Comparison of ENCODE assay signal across 21 mouse cellular contexts in the genomic region with DNA sequence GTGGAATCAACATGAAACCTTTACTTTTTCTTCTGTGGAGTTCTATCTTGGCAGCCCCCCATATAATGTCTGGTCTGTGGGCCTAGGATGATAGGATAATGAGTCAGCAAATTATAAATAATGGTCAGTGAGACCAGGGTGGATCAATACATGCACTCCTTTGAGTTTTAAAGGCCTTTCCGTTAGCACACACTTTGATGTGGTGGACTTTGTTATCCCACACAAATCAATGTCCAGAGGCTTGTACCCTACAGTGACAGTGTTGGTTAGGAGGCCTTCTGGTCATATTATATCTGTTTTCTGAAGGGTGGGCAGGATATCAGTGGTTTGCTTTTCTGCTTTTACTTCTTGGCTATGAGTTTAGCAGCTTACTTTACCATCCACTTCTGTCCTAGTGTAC.
DNase-seq lines count a peak whose midpoint lies in the region; ATAC-seq and TF ChIP-seq lines count a peak whose summit lies in the region.
"Had no signal": no experiment of that assay in that cellular context is flagged by ENCODE, and none has a peak within 500 bp of the region (broad histone marks: within the 10 kb centered on the region; RNA-seq: fewer than 3 reads in every experiment).

No protein-coding gene starts in this region.

- H3K27ac ChIP-seq in liver, adult 2 months (replicated peaks; ENCODE audit: insufficient read depth, low read depth, low read length), result no peak overlapping the region
- H3K27ac ChIP-seq in liver, embryonic 12.5 days, result no peak overlapping the region
- no peak overlapping the region for H3K27ac ChIP-seq in liver, embryonic 11.5 days (ENCODE audit: low read depth, low read length)
- H3K27ac ChIP-seq in liver, postnatal 0 days (ENCODE audit: low read depth), result no peak overlapping the region

- H3K4me1 ChIP-seq in liver, adult 2 months (ENCODE audit: control insufficient read depth, insufficient read depth, low read length), result no peaks in the 10 kb centered on the region
- no peaks in the 10 kb centered on the region for H3K4me1 ChIP-seq in liver, embryonic 12.5 days
- no peaks in the 10 kb centered on the region for H3K4me1 ChIP-seq in liver, embryonic 11.5 days (replicated peaks; ENCODE audit: control insufficient read depth, insufficient read depth, low read length)
- no peaks in the 10 kb centered on the region for H3K4me1 ChIP-seq in liver, postnatal 0 days (ENCODE audit: insufficient read depth)

- no peaks in the 10 kb centered on the region for H3K27me3 ChIP-seq in liver, adult 2 months (ENCODE audit: control insufficient read depth, insufficient read depth, low read length)
- H3K27me3 ChIP-seq in liver, embryonic 12.5 days (replicated peaks), result no peaks in the 10 kb centered on the region
- H3K27me3 ChIP-seq in liver, embryonic 11.5 days (replicated peaks; ENCODE audit: control insufficient read depth, insufficient read depth, low read length), result no peaks in the 10 kb centered on the region
- H3K27me3 ChIP-seq in liver, postnatal 0 days (ENCODE audit: insufficient read depth, low read length), result no peaks in the 10 kb centered on the region
- H3K27me3 ChIP-seq: CH12.LX, Patski had no signal

- peak; percentile 16 for DNase-seq in liver, adult 2 months (ENCODE audit: extremely low read depth, low read depth, low spot score)
- no peak for DNase-seq in liver, embryonic 11.5 days (ENCODE audit: low spot score)
- no peak for DNase-seq in liver
- no peak for DNase-seq in liver, postnatal 0 days
- no peak for DNase-seq in thymus, adult 18-20 months
- DNase-seq: adrenal gland, adult 2 months; adrenal gland, adult 8-10 months; adrenal gland, postnatal 10 days; adrenal gland, postnatal 14 days; adrenal gland, postnatal 25 days; adrenal gland, postnatal 36 days; B cell, adult 2 months; cerebellum, adult 11 months; cerebellum, adult 11-12 months; cerebellum, adult 18-20 months had no signal

- H3K9me3 ChIP-seq in liver, embryonic 12.5 days (replicated peaks), result no peaks in the 10 kb centered on the region
- H3K9me3 ChIP-seq in liver, embryonic 11.5 days (ENCODE audit: control insufficient read depth, low read length), result no peaks in the 10 kb centered on the region
- H3K9me3 ChIP-seq in liver, postnatal 0 days (ENCODE audit: low read length), result no peaks in the 10 kb centered on the region
- H3K9me3 ChIP-seq: G1E had no signal

- H3K79me2 ChIP-seq in liver, adult 2 months (ENCODE audit: control insufficient read depth, insufficient read depth, low read length), result no peaks in the 10 kb centered on the region

- no peak overlapping the region for H3K4me3 ChIP-seq in liver, adult 2 months (ENCODE audit: insufficient read depth, low read depth, low read length)
- no peak overlapping the region for H3K4me3 ChIP-seq in liver, embryonic 12.5 days
- H3K4me3 ChIP-seq in liver, embryonic 11.5 days (ENCODE audit: low read depth, low read length), result no peak overlapping the region
- H3K4me3 ChIP-seq in liver, postnatal 0 days (ENCODE audit: low read depth, low read length), result no peak overlapping the region

- TF ChIP-seq POLR2A in liver, adult 2 months (IDR thresholded peaks at IDR 0.05; ENCODE audit: extremely low read depth, insufficient read depth, low read length), result no peak

- H3K9ac ChIP-seq in liver, adult 2 months (ENCODE audit: low read depth, low read length), result no peak overlapping the region
- H3K9ac ChIP-seq in liver, embryonic 12.5 days, result no peak overlapping the region
- H3K9ac ChIP-seq in liver, embryonic 11.5 days (ENCODE audit: low read depth, low read length), result no peak overlapping the region
- no peak overlapping the region for H3K9ac ChIP-seq in liver, postnatal 0 days (replicated peaks)

- no peaks in the 10 kb centered on the region for H3K36me3 ChIP-seq in liver, adult 2 months (ENCODE audit: control insufficient read depth, insufficient read depth, low read length)
- H3K36me3 ChIP-seq in liver, embryonic 12.5 days, result no peaks in the 10 kb centered on the region
- H3K36me3 ChIP-seq in liver, embryonic 11.5 days (ENCODE audit: control insufficient read depth, insufficient read depth, low read length), result no peaks in the 10 kb centered on the region
- no peaks in the 10 kb centered on the region for H3K36me3 ChIP-seq in liver, postnatal 0 days (replicated peaks; ENCODE audit: insufficient read depth, low read length)
- H3K36me3 ChIP-seq: G1E had no signal

- 21% methylated on average over 1 of the region's 1 CpGs for WGBS in liver, adult 2 months
- WGBS in liver, embryonic 12.5 days (ENCODE audit: insufficient replicate concordance), result 64% methylated on average over 1 of the region's 1 CpGs
- 71% methylated on average over 1 of the region's 1 CpGs for WGBS in liver, embryonic 11.5 days
- 81% methylated on average over 1 of the region's 1 CpGs for WGBS in liver, postnatal 0 days (ENCODE audit: insufficient replicate concordance)

- TF ChIP-seq EP300 in liver, postnatal 0 days (IDR thresholded peaks at IDR 0.05; ENCODE audit: low read depth), result no peak

- TF ChIP-seq CTCF in liver, adult 2 months (IDR thresholded peaks at IDR 0.05; ENCODE audit: low read depth, low read length), result no peak
- no peak for TF ChIP-seq CTCF in liver, postnatal 0 days (IDR thresholded peaks at IDR 0.05; ENCODE audit: low read depth)

- no peak for ATAC-seq in liver, embryonic 12.5 days
- ATAC-seq in liver, embryonic 11.5 days (replicated peaks; ENCODE audit: low FRiP score), result peak; percentile 63
- ATAC-seq in liver, postnatal 0 days, result peak; percentile 58; the same call in 1 of the 2 replicates
- ATAC-seq: activated CD4-positive, CD25-positive, alpha-beta regulatory T cell, adult 4 months; CD4-positive, CD25-positive, alpha-beta regulatory T cell, adult 4 months; Patski had no signal

- no peak overlapping the region for H3K4me2 ChIP-seq in liver, embryonic 12.5 days
- no peak overlapping the region for H3K4me2 ChIP-seq in liver, embryonic 11.5 days
- no peak overlapping the region for H3K4me2 ChIP-seq in liver, postnatal 0 days (ENCODE audit: low read depth, low read length)
